Mouse (Mus musculus) heart, postnatal 0 days (tissue): ENCODE measurements around the gene Esrp2.

Source experiments
- CTCF ChIP-seq: IDR thresholded peaks from 2 replicates; pipeline ENCODE4 v1.5.1; 2016; ENCODE audit warnings: antibody characterized with exemption, control low read depth, low read depth
- EP300 ChIP-seq: IDR thresholded peaks from 2 replicates; pipeline ENCODE4 v1.6.1; 2016; ENCODE audit warnings: antibody characterized with exemption, low read depth

GRCm38 (mm10) chr8:106102321-106102720 lies 34.5 kb downstream of the Esrp2 start:
- TF ChIP-seq CTCF (no peak), EP300 (no peak)
